Mouse (Mus musculus): ENCODE measurements at regions not wholly inside any gene's neighbourhood (a gene's known extent, or its start where the extent isn't known, plus 50 kb on each side); places are given as distances from the start of the nearest gene placed in this dataset.

GRCm38 (mm10) chr6:51743105-51743660, 219.5 kb downstream of the Snx10 start:
- no peak for DNase-seq (ENCODE audit: low spot score in 2 of 2)

GRCm38 (mm10) chr6:51744607-51745006, 220.9 kb downstream of the Snx10 start:
- no peak for DNase-seq (ENCODE audit: low spot score in 2 of 2)

GRCm38 (mm10) chr6:51754239-51754681, 230.6 kb downstream of the Snx10 start:
- DNase-seq (ENCODE audit: low spot score in 2 of 2), result peak; percentile 63 to 91

GRCm38 (mm10) chr6:51757131-51757530, 233.4 kb downstream of the Snx10 start:
- DNase-seq (ENCODE audit: low spot score in 2 of 2), result no peak

- no peak for DNase-seq (ENCODE audit: low spot score in 2 of 2)
Measured at GRCm38 (mm10) chr6:51757746-51758145, 234.0 kb downstream of the Snx10 start.

- no peak for DNase-seq (ENCODE audit: low spot score in 2 of 2)
Measured at GRCm38 (mm10) chr6:51758781-51759180, 235.1 kb downstream of the Snx10 start.

- DNase-seq (ENCODE audit: low spot score in 2 of 2), result no peak
Measured at GRCm38 (mm10) chr6:51760372-51760771, 236.7 kb downstream of the Snx10 start.

GRCm38 (mm10) chr6:51761506-51761905, 237.8 kb downstream of the Snx10 start:
- no peak for DNase-seq (ENCODE audit: low spot score in 2 of 2)

- DNase-seq (ENCODE audit: low spot score in 2 of 2), result no peak
Measured at GRCm38 (mm10) chr6:51766482-51766881, 242.8 kb downstream of the Snx10 start.

GRCm38 (mm10) chr6:51767582-51768341, 244.1 kb downstream of the Snx10 start:
- peak; percentile 55 to 63 for DNase-seq (ENCODE audit: low spot score in 2 of 2)

- DNase-seq (ENCODE audit: low spot score in 2 of 2), result no peak
Measured at GRCm38 (mm10) chr6:51771001-51771400, 241.3 kb downstream of the Skap2 start.

- DNase-seq (ENCODE audit: low spot score in 2 of 2), result no peak
Measured at GRCm38 (mm10) chr6:51771424-51771823, 240.9 kb downstream of the Skap2 start.

- no peak for DNase-seq (ENCODE audit: low spot score in 2 of 2)
Measured at GRCm38 (mm10) chr6:51774771-51775170, 237.6 kb downstream of the Skap2 start.

- DNase-seq (ENCODE audit: low spot score in 2 of 2), result no peak
Measured at GRCm38 (mm10) chr6:51785615-51786014, 226.7 kb downstream of the Skap2 start.

GRCm38 (mm10) chr6:51786836-51787235, 225.5 kb downstream of the Skap2 start:
- DNase-seq (ENCODE audit: low spot score in 2 of 2), result no peak

- no peak for DNase-seq (ENCODE audit: low spot score in 2 of 2)
Measured at GRCm38 (mm10) chr6:51788156-51788555, 224.2 kb downstream of the Skap2 start.

- DNase-seq (ENCODE audit: low spot score in 2 of 2), result no peak
Measured at GRCm38 (mm10) chr6:51790293-51790692, 222.1 kb downstream of the Skap2 start.

- no peak for DNase-seq (ENCODE audit: low spot score in 2 of 2)
Measured at GRCm38 (mm10) chr6:51790693-51791092, 221.7 kb downstream of the Skap2 start.

GRCm38 (mm10) chr6:51795300-51795699, 217.0 kb downstream of the Skap2 start:
- no peak for DNase-seq (ENCODE audit: low spot score in 2 of 2)

GRCm38 (mm10) chr6:51798577-51799240, 213.6 kb downstream of the Skap2 start:
- peak; percentile 27 to 77 for DNase-seq (ENCODE audit: low spot score in 2 of 2)

GRCm38 (mm10) chr6:51805656-51806055, 206.7 kb downstream of the Skap2 start:
- DNase-seq (ENCODE audit: low spot score in 2 of 2), result no peak

Measured in layer of hippocampus, postnatal 14 days (tissue).